Mouse (Mus musculus): ENCODE data around the gene Olfr553.
"Not testable (repeated sequence)": the region's sequence is repeated elsewhere in the genome, so short reads cannot be mapped to it uniquely, and the experiment has no call there.

The Olfr553 gene

DNA sequence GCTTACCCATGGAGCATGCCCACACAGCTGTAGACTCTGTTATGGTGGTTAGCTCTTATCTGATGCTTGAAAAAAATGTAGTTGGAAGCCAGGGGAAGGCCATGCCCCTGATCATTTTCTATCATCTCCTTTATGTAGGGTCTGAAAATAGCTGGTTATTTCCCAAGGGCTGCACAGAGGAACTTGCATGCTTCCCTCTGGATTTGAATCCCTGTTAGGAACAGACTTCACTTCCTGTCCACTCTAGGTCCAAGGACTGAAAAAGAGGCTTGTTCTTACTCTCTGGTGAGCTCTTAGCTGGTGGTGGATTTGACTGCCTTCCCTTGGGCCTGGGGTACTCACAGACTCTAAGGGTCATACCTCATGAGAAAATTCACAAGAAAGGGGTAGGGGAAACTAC lies at the start of gene Olfr553:
Gene Olfr553, minus strand, starts transcription at position 101 of the 400 bp plus-strand sequence.
- no peak for DNase-seq (ENCODE audit: low spot score in 2 of 2)

DNA sequence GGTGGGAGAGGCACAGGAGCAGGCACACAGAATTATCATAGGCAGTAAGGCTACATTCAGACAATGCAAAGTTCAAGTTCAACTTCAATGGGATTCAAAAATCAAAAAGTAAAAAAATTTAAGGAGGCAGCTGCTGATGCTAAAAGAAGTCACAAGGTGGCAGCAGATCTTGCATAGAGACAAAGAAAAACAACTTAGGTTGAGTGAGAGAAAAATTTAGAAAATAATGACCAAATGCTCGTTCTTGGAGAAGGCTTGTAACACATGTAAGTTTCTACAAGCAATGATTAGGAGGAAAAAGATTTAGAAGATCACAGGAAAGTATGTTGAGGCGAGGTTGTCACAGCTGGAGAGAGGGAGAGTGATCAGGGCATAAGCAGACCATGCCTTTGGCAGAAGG lies 47.4 kb upstream of the Olfr553 start:
- DNase-seq (ENCODE audit: low spot score in 2 of 2): no peak

GRCm38 (mm10) chr7:102664599-102664998 lies 46.6 kb upstream of the Olfr553 start, which contains the start of gene Olfr556:
TSS of gene Olfr556 (plus strand) at chr7:102664899.
- no peak for DNase-seq (ENCODE audit: low spot score in 2 of 2)

GRCm38 (mm10) chr7:102658523-102658922 lies 40.5 kb upstream of the Olfr553 start, which contains the start of gene Olfr555:
TSS of gene Olfr555 (plus strand) at chr7:102658823.
- no peak for DNase-seq (ENCODE audit: low spot score in 2 of 2)

GRCm38 (mm10) chr7:102644945-102645344 lies 26.9 kb upstream of the Olfr553 start:
- not testable (repeated sequence) for DNase-seq (ENCODE audit: low spot score in 2 of 2)

DNA sequence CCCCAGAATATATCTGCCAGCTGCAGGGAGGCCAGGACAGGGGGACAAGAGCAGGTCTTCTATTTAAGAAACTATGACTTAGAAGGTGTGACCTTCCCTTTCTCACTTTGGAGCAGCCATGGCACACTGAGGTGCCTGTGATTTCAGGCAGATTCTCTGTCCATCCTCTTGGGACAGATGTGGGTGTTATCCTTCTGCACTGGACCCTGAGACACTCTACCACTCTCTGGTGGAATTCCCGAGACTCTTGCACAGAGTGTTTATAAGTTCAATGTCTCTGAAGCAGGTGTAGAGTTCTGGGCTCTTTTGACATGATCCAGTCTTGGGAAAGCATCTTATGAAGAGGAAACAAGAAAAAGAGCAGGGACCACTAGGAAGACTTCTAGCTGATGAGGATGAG lies 20.1 kb upstream of the Olfr553 start, which contains the start of gene Olfr554:
Gene Olfr554, plus strand, starts transcription at position 301 of the 400 bp plus-strand sequence.
- DNase-seq (ENCODE audit: low spot score in 2 of 2): no peak

- DNase-seq (ENCODE audit: low spot score in 2 of 2): peak in 1 of 2 experiments; percentile 38
Observed at GRCm38 (mm10) chr7:102636665-102637064, 18.6 kb upstream of the Olfr553 start.

DNA sequence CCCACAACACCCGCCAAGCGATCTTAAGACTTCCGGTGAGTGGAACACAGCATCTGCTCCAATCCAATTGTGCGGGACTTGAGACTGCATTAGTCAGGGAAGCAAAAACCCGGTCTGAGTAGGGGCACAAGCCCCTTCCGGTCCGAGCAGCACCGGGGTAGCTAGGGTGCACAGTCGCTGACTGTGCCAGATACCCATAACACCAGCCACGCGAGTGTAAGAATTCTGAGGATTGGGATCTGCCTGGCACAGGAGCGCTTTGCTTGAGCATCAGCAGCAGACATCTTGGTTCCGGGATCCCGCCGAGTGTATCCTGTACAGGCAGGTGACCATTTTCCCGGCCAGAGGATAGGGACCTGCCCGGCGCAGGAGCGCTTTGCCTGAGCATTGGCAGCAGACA lies 2.4 kb upstream of the Olfr553 start:
- DNase-seq (ENCODE audit: low spot score in 2 of 2): not testable (repeated sequence)

DNA sequence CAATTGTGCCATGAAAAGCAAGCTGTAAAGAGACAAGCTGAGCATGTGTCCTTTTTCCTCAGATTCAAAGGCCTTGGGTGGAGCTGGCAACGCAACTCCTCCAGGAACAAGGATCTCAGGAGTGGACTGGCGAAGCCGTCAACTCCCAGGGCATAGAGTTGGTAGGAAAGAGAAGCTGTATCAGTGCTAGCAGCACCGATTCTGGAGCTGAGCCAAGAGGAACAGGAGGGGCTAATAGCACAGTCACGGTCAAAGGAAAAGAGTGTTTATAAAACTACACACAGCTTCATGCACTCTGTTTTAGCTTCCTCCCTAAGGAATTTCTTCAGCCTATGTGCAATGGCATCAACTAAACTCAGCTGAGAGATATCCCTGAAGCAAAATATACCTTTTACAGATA lies 1.6 kb upstream of the Olfr553 start:
- DNase-seq (ENCODE audit: low spot score in 2 of 2): peak; percentile 12 to 13

DNA sequence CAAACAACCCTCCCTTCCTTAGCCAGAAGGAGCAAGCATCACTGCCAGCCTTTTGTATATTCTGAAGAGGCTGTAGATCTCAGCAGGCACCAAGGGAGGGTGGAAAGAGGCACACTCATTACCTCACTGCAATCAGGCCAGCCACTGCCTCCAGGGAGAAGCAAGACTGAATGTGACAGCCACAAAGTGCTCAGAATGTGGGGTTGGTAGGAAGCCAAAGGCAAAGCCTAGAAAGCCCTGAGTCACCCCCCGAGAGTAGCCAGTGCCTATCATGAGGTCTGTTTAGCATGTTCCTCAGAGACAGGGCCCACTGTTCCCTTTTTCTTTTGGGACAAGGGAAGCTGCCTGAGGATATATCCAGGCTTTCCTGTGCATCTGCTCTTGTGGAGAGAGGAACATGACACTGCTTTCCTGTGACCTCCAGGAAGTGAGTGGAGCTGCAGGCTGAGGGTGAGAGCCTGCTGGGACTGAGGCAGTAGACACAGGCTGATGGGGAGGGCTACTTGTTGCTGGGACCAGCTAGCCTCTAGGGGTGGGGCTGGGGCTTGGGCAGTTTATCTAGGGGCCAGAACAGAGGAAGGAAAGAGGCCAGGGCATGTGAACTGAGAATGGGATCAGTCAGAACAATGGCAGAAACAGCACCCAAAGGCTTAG lies 20.5 kb downstream of the Olfr553 start, which contains the start of gene Olfr552:
Gene Olfr552, plus strand, starts transcription at position 393 of the 654 bp plus-strand sequence.
- DNase-seq (ENCODE audit: low spot score in 2 of 2): no peak

DNA sequence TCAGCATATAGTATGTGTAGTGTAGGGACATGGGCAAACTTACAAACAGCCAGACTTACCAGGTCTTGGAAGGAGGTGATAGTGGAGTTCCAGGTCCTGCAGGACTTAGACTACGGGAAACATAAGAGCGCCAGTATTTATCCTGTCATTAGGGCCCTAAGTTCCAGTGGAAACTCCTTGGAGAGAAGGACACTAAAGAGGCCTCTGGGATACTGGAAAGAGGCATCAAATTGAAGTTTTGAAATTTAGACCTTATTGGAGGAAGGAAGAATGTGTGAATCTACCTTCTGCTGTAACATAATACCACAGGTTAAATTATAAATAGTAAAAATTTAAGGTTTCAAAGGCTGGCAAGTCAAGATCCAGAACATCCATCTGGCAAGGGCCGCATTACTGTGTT lies 26.2 kb downstream of the Olfr553 start, which contains the start of gene Olfr551:
Gene Olfr551, minus strand, starts transcription at position 101 of the 400 bp plus-strand sequence.
- DNase-seq (ENCODE audit: low spot score in 2 of 2): no peak

GRCm38 (mm10) chr7:102575998-102576397 lies 42.0 kb downstream of the Olfr553 start:
- DNase-seq (ENCODE audit: low spot score in 2 of 2): no peak

DNA sequence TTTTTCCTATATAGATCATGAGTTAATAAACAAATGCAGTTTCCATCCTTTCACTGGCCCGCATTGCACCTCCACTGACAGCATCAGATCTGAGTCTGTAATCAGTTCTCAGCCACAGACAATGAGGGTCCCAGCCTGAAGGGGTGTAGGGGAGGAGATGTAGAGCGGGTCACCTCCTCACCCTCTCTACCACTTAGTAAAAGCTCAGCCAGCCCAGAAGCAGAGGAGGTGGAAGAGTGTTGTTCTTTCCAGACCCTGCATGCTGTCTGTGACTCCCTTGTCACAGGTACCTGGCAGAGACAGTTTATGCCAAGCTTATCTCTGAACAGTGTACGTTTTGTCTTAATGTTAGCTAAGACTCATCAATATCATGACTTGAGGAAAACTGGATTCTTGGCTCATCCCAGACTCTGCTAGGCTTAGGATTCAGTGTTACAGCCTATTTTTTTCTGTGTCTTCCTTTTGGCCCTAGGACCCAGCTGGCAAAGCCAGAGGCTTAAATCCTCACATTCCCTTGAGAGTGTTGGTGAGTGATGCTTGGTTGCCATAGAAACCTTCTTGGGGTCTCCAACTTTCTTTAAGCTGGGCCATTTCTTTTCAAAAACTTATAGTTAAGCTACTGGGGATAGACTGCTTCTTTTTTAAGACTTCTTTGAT lies 44.7 kb downstream of the Olfr553 start:
- DNase-seq (ENCODE audit: low spot score in 2 of 2): no peak

GRCm38 (mm10) chr7:102571142-102571541 lies 46.9 kb downstream of the Olfr553 start, which contains the start of gene Olfr550:
TSS of gene Olfr550 (plus strand) at chr7:102571442.
- DNase-seq (ENCODE audit: low spot score in 2 of 2): peak in 1 of 2 experiments; percentile 10

GRCm38 (mm10) chr7:102566219-102566618 lies 51.8 kb downstream of the Olfr553 start:
- DNase-seq (ENCODE audit: low spot score in 2 of 2): no peak

DNA sequence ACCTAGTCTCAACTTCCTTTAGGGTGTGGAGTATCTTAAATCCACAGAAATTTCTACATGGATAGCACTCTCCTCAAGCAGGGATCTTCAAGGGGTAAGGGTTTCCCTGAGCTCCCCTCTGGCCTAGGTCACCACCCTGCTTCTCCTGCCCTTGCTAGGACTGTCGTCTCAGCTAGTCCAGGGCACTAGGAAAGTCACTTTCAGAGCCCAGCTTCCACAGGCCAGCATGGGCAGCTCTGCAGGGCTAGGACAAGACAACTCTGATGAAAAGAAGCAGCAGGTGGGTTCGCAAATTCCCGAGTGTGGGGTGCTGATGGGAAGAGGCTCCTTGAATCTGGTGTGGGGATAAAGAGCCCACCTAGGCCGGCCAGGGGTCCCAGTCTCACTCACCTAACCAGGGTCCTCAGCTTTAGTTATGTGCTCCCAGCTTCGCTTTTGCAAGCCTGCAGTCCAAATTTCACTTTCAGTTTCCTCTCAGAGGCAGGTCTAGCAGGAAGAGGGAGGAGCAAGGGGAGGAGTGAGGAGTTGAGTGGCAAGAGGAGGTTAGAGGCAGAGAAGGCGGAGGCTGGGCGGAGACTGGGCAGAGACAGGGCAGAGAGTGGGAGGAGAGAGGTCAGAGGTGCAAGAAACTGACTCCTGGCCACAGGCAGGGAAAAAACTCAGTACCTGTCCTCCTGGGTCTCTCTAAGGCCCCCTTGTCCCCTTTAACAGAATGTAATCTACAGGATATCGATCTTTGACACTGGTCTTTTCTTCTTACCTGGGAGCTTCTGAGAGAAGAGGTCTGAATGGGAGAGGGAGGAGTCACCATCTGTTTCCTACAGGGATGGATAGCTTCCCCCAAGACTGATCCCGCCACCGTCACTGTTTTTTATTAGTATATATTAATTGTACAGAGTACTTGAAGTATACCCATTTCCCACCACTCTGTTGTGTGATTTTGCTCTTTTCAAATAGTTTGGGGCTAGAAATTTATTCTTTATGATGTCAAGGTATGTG lies 52.7 kb downstream of the Olfr553 start, which contains the start of gene Trim21:
Gene Trim21, minus strand, starts transcription at position 488 of the 999 bp plus-strand sequence.
- DNase-seq (ENCODE audit: low spot score in 2 of 2): peak; percentile 93
